Mouse (Mus musculus): ENCODE measurements around the gene Orai3.

GRCm38 (mm10) chr7:127823236-127824171, 53.9 kb downstream of the Orai3 start:
- no peak for TF ChIP-seq CTCF (IDR thresholded peaks at IDR 0.05; ENCODE audit: extremely low read depth, insufficient read length, insufficient replicate concordance, low read depth, low read length)
- TF ChIP-seq POLR2A (IDR thresholded peaks at IDR 0.05; ENCODE audit: low read depth, low read length) = no peak

All from small intestine, adult 2 months (tissue).